Mouse (Mus musculus): ENCODE results near the gene Cpm.
"Not testable (repeated sequence)": the region's sequence is repeated elsewhere in the genome, so short reads cannot be mapped to it uniquely, and the experiment has no call there.

Gene Cpm

DNA sequence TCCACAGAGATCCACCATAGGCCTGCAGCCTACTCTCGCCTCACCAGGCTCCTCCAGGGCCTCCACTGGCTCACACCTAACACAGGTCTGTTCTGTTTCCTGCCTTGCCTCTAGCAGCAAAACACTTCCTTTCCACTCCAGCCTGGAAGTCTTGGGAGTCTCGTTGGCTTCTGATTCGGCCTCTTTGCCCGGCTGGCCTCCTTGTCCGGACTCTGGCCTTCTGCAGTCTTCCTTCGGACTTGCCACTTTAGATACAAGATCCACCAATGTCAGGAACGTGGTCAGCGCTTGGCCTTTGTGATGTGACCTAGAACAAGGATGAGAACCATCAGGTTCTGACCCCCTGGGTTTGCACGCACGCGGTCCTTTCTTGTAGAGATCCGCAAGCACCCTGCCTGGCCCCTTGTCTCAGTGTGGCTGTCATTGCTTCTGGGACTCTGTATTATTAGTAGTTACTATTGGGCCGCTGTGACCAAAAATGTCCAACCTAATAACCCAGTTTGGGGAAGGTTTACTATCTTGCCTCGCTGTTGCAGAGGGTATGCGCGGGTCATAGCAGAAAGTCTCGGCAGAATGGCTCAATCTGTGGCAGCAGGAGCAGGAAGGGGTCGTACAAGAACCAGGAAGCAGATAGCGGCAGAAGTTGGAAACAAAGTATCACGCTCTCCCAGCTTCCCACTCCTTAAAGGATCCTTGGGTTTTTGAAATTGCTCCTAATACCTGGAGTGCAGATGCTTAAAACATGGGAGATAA, 22.1 kb upstream of the Cpm start:
- no peak for DNase-seq (ENCODE audit: low read depth)

DNA sequence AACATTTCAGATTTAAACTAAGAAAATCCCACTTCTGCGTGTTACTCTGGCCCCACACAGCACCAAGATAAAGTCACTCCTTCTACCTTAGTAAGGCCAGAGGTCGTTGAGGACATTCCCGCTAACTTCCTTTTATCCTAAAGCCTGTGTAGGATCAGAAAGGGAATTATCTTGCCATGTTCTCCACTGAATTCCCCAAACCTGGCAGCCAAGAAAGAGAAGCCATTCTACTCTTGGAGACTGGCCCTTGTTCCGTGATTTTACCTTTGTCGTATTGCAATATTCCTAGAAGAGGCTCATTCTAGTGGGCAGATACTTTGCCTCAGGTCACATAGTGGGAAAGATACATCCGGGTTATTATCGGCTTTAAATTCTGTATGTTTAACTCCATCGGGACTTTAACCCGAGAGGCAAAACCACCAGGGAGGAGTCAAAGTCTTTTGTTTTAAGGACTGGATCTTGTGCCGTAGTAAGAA, 21.5 kb upstream of the Cpm start:
- DNase-seq (ENCODE audit: low read depth) = no peak

DNA sequence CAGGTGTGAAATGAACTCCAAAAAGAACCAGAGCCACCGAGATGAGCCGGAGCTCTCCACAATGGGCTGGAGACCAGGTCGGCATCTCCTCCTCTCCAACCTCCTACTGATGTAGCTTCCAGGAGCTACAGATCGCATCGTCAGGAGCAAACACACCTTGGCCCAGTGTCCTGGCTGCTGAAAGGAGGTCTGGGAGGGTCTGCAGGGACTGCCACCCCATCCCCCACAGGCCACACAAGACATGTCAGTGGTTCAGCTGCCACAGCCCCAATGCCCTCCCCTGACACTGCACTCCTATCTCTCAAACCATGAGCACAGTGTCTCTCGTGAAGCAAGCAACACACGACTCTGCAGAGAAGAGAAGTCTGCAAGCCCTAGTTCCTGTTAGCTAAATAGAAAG, 20.8 kb upstream of the Cpm start:
- DNase-seq (ENCODE audit: low read depth) = no peak

DNA sequence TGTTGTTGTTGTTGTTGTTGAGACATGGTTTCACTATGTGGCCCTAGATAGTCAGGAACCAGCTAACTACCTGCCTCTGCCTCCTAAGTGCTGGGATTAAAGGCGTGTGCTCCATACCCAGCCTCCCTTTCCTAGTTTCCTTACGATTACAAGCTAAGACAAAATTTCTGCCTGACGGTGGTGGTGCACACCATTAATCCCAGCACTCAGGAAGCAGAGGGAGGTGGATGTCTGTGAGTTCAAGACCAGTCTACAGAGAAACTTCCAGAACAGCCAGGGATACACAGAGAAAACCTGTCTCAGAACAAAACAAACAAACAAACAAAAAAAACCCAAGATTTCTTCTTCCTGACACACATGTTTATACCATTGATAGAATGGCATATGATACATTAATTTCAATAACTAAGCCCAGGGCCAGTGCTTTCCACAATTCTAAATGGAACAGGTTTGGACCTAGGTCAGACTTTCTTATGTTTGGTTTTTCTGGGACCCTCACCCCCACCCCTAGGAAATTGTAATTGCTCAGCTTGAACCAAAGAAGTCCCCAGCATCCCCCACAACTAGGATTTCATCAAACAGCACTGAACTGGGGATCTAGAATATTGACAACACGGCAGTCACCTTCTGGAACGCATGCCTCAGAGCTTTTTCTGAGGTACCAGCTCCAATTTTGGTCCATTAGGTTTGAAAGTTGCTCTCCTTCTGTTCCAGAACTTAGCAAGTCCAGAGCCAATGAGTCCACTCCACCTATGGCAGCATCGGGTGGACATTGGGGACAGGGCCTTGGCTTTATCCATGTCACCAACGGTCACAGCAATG, 20.1 kb upstream of the Cpm start:
- DNase-seq (ENCODE audit: low read depth) = no peak

DNA sequence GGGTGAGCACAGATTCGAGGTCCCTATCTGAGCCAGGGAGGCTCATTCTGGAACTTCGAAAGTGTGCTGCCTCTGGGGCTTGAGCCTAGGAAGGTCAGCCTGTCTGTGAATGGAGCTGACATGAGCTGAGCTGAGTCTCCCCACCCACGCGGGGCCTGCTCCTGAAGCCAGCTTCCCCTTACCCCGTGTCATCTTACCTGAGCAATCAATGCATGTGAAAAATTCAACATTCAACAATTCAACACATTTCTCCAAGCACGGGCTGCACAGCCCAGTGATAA, 19.6 kb upstream of the Cpm start:
- DNase-seq (ENCODE audit: low read depth) = no peak

DNA sequence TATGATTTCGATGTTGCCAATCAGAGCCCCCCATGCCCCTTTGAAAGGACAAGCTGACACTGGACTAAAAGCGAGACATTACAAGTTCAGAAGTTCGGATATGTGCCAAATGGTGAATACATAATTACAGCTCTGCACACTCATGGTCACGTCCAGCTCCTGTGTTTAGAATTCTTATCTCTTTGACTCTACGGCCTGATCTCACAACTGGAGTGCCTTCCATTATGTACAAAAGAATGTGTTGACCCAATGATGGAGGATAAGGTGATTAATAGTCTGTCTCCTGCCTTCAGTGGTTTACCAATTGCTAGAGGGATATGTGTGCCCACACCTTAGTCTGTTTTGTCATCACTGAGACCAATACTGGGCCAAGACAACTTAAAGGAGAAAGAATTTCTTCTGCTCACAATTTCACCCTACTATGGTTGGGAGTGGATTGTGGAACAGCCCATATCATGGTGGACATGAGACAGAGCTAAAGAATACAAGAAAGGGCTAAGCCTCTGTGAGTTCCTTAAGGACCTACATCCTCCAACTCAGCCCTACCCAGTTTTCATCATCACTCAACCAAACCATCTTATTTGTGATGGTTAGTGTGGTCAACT, 19.0 kb upstream of the Cpm start:
- DNase-seq (ENCODE audit: low read depth) = no peak

DNA sequence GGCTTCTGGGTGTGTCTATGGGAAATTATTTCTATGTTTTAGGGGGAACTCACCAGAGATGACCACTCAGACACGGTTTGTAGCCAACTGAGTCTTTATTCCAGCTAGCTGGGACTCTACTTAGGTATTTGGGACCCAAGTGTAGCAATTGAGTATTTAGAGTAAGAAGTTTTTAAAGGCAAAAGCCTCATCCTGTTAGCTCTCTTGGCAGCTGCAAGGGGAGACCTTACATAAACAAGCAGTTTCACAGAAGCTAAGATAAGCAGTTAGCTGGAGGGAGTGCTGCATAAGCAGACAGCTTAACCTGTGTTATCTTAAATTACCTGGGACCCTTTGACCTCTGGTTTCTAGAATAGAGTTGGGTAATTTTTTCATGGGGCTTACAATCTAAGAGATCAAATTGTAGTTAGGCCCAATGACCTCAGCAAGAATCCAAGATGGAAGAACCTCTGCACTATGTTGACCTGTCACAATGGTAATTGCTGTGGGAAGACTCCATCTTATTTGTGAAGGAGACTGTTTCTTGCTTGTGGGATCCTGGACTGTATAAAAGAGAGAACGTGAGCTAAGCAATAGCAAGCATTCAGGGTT, 18.4 kb upstream of the Cpm start:
- no peak for DNase-seq (ENCODE audit: low read depth)

DNA sequence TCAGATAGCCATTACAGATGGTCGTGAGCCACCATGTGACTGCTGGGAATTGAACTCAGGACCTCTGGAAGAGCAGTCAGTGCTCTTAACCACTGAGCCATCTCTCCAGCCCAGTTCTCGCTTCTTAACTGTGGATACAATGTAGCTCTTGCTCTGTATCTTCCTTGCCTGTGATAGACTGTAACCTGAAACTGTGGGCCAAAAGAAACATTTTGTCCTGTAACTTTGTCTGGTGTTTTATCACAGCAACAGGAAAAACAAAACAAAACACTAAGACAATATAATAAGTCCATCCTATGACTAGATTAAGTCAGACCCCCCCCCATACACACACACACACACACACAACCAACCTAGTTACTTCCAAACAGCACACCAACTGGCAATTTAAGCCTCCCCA, 17.8 kb upstream of the Cpm start:
- DNase-seq (ENCODE audit: low read depth) = no peak

DNA sequence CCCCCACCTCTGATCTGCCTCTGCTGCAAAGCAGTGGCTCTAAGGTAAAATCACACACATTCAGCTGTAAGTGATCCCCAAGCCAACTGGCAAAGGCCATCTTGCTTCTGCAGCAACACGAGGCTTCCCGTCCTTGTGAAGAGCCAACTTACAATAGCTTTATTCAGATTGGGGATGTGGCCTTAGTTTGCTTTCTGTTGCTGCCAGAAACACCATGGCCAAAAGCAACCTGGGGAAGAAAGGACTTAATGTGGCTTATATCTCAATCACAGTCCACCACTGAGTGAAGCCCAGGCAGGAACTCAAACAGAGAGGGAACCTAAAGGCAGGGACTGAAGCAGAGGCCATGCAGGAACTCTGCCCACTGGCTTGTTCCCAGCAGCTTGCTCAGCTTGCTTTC, 17.3 kb upstream of the Cpm start:
- no peak for DNase-seq (ENCODE audit: low read depth)

DNA sequence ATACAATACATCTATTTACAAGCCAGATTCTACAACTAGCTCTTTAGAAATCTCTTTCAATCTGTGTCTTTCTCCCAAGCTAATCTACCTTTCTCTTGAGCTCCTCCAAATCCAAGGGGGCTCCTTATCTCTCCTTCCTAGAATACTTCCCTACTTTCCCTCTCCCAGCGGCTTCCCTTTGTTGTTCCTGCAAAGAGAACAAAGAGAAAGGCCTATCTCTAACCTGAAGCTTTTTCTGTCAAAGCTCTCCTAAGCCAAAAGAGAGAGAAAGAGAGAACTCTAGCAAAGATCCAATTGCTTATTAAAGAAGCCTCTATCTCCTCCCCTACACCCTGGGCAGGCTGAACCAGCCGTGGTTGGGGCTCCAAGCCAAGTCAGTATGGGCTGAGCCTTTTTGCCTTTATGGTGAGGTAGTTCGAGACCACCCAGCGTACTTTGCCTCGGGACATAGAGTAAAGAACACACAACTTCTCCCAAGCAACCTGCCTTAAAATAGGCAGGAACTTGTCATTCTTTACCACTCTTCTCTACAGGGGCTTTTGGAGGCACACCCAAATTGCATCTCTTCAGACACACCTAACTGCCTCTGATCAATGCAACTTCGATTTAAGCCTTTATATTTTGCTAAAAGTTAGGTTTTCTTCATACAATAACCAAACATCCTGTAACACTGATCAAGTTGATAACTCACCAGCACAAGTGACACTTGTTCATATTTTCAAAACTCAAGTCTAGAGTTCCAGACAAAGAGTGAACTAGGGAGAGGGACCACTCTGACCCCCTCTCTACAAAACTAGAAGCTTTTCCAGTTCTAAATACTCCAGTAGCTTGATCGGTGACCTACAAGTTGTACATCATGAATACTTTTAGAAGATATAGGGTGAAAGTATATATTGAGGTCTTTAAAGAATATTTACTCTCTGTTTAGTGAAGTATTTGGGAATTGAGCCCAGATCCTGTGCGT, 16.4 kb upstream of the Cpm start:
- DNase-seq (ENCODE audit: low read depth) = no peak

DNA sequence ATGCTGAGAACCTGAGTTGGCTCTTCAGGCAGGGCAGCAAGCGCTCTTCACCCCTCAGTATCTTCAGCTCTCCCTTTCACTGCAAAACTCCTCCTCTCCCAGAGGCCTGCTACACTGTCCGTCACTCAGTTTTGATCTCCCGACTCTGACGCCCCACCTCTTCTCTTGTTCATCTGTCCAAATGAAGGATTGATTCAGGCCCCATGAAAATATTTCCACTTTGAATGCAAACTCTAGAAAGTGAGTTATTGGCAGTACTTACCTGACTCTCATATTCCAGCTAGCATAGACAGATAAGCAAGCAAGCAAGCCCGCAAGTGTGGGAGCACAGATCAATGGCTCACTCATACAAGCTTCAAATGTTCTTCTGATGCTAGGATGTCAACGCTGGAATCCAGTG, 15.3 kb upstream of the Cpm start:
- DNase-seq (ENCODE audit: low read depth) = no peak

DNA sequence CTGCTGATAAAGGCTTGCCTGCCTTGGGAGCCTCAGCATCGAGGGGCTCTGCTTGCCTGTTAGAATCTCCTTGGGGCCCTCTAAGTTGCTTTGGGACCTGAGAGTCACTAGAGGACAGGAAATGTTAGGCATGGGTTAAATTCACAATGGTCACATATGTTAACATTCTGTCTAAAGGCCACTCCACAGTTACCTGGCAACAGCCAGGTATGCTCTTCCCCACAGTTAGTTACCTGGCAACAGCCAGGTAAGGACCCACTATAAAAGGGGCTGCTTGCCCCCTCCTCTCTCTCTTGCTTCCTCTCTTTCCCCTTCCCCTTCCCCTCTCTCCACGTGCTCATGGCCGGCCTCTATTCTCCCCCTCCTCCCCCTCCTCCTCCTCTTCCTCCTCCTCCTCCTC, 14.9 kb upstream of the Cpm start:
- no peak for DNase-seq (ENCODE audit: low read depth)

DNA sequence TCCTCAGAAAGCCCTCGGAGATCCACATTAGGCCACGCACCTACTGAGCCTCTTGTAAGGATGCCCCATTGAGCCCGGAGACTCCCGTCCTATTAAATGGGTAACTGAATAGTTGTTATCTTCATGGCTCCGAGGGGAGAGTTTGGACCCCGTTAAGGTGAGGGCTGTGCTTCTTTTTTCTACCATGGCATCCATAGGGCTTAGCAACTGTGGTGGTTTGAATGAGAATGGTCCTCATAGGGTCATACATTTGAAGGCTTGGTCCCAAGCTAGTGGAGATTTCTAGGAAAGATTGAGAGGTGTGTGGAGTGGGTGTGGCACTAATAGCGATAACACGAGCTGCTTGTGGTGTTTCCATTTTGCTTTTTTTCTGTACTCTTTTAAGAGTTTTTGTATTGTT, 14.1 kb upstream of the Cpm start:
- no peak for DNase-seq (ENCODE audit: low read depth)

DNA sequence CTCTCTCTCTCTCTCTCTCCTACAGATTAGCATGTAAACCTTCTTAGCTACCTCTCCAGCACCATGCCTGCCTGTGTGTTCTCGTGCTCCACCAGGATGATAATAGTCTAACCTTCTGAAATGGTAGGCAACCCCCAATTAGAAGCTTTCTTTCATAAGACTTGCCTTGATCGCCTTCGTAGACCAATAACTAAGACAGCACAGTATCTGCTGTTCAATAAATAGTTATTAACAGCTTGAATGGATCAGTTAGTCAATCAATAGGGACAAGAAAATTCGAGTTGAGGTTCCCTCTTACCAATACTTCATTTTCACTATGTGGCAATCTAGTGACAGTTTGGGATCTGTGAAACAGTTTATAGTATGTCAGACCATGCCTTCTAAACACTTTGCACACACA, 13.6 kb upstream of the Cpm start:
- DNase-seq (ENCODE audit: low read depth) = no peak

DNA sequence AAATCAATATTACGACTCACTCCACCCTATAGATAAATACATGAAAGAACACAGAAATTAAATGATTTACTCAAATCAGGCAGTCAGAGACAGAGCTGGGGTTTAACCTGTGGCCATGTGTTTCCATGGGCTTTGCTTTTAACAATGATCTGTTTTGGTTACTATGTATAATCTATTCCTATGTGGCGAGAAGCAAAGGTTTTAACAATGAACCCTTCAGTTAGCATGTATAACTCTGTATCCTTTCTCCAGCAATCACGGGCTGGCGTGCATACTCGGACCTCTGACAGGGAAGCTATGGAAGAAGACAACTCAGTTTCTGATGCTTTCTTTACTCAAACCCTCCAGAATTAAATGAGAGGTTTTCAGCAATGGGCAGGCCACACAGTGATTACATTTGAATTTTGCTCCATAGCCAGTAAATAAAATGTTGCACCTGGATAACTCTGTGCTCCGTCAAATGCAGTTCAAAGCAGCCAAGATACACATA, 13.1 kb upstream of the Cpm start:
- DNase-seq (ENCODE audit: low read depth) = no peak

DNA sequence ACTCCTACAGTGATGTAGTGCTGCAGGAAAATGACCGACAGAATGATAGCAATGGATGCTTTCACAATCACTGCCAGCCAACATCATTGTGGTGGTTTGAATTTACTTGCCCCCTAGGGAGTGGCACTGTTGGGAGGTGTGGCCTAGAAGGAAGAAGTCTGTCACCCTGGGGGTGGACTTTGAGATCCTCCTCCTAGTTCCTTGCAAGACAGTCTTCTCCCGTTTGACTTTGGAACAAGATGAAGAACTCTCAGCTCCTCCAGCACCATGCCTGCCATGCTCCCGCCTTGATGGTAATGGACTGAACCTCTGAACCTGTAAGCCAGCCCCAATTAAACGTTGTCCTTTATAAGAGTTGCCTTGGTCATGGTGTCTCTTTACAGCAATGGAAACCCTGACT, 12.5 kb upstream of the Cpm start:
- DNase-seq (ENCODE audit: low read depth) = not testable (repeated sequence)

DNA sequence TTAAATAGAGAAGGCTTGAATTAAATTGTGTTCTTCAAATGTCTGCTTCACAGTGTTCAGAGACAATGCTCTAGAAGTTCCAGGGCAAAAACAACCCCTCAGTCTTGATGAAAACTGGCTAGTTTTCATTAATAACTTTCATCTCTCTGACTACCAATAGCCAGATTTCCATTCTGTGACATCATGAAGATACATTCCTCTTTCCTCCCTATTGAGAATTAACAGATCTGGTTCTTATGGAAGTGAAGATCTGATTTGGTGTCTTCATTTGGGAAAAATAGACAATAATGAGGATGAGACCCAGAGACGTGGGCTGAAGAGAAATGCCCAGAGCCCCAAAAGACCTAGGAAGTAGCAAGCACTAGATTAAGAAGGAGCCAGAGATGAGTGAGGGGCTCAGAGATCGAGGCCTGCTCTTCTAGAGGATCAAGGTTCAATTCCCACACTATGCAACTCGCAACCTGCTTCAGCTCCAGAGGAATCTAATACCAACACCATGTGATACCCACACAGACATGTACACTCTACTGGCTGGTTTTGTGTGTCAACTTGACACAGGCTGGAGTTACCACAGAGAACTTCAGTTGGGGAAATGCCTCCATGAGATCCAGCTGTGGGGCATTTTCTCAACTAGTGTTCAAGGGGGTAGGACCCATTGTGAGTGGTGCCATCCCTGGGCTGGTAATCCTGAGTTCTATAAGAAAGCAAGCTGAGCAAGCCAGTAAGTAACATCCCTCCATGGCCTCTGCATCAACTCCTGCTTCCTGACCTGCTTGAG, 11.5 kb upstream of the Cpm start:
- DNase-seq (ENCODE audit: low read depth) = no peak

DNA sequence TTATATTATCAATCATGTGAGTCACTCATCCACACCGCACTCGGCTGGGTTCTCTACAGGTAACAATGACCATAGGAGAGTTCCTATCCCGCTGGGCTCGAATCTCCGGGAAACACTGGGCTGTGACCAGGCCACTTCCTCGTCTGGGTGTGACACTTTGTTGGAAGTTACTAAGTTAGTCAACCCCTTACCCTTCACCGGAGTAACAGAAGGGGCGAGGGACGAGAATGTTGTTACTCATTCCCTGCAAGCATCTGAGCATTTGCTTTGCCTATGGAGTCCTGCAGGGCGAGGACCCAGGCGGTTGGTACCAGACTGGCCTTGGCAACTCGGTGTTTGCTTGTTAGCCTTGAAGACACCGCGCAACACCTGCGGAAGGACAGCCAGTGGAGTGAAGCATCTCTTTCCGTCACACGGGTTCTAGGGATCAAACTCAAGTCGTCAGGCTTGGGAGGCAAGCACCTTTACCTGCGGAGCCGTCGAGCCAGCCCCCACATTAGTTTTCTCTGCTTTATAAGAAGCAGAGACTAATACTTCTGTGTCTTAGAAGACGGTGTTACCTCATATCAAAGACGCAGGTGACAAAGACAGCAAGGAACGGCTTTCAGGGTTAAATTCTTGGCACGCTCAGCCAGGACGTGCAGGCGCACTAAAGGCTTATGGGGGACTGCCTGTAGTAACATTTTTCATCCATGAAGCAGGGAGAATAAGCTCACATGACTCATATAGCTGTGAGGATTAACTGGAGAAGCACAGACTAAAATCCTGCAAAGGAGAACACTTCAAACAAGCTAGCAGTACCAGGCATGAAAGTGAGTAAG, 10.0 kb upstream of the Cpm start:
- no peak for DNase-seq (ENCODE audit: low read depth)

DNA sequence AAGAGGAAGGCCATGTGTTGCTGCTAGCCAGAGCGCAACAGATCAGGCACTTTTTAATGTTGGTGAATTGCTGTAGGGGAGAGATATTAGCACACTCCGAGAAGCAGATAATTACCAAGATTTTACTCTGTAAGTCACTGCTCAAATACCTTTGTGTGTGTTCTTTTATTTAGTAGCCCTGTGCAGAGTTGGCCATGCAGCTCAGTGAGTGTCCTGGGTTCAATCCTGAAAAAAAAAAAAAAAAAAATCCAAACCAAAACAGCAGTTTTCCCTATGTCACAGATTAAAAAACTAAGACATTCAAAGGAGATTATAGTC, 9.5 kb upstream of the Cpm start:
- no peak for DNase-seq (ENCODE audit: low read depth)

DNA sequence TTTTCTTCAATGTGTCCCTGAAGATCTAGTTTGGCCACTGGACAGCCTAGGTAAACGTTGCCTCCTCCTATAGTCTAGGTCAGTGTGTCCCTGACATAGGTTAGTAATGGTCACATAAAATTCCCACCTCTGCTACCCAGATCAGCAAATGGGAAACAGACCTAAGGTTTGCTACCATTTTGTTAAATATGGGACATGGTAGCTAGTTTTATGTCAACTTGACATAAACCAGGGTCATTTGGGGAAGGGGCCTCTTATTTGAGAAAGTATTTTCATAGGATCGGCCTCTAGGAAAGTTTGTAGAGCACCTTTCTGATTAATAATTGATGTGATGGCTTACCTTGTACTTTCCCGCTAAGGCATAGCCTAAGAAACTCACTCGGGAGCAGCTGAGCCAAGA, 8.8 kb upstream of the Cpm start:
- no peak for DNase-seq (ENCODE audit: low read depth)

Measured in c-Kit-positive CD71-negative TER-119-negative erythroid progenitor cells, embryonic 14.5 days (primary cell).